Comparison of ENCODE assay signal across 20 mouse cellular contexts in the genomic region with DNA sequence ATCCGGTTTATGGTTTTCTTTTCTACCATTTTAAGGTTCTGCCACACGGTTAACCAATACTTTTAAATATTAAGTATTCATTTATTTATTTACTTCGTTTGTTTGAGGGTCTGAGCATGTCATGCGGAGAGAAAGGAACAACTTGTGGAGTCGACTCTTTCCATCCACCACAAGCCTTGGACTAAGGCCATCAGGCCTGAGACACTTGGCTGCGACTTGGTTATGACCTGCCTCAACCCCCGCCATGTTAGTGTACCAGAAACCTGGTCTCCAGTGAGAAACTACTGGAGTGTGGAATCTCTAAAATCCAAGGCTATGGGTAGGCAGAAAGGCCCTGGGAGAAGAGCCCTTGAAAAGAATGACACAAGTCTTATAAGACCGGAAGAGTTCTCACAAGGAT.
"Had no signal": no experiment of that assay in that cellular context is flagged by ENCODE, and none has a peak within 500 bp of the region (broad histone marks: within the 10 kb centered on the region; RNA-seq: fewer than 3 reads in every experiment).

No protein-coding gene starts in this region.

- H3K27me3 ChIP-seq: forebrain, embryonic 15.5 days; heart, embryonic 12.5 days; hindbrain, embryonic 13.5 days; hindbrain, embryonic 15.5 days; limb, embryonic 13.5 days; limb, embryonic 15.5 days; liver, embryonic 12.5 days had no signal

- H3K27ac ChIP-seq: forebrain, embryonic 15.5 days; heart, embryonic 10.5 days; hindbrain, embryonic 13.5 days; hindbrain, embryonic 15.5 days; hindbrain, postnatal 0 days; kidney, postnatal 0 days; limb, embryonic 13.5 days; limb, embryonic 15.5 days; liver, embryonic 12.5 days; liver, embryonic 14.5 days had no signal

- DNase-seq: forebrain, postnatal 0 days; gastrocnemius, postnatal 10 days; gastrocnemius, postnatal 25 days; kidney, adult 18-20 months; layer of hippocampus, adult 9-11 months; layer of hippocampus, postnatal 36 days; left cerebral cortex, postnatal 4 days; lung, adult 18-20 months had no signal

- H3K9ac ChIP-seq: forebrain, embryonic 15.5 days; forebrain, postnatal 0 days; heart, embryonic 12.5 days; hindbrain, embryonic 13.5 days; hindbrain, embryonic 15.5 days; limb, embryonic 13.5 days; limb, embryonic 15.5 days; liver, embryonic 12.5 days; liver, embryonic 14.5 days had no signal

- H3K4me2 ChIP-seq: forebrain, embryonic 15.5 days; heart, embryonic 12.5 days; hindbrain, embryonic 13.5 days; hindbrain, embryonic 15.5 days; limb, embryonic 13.5 days; limb, embryonic 15.5 days; liver, embryonic 12.5 days had no signal

- H3K4me3 ChIP-seq: forebrain, embryonic 15.5 days; heart, embryonic 10.5 days; heart, embryonic 12.5 days; hindbrain, embryonic 13.5 days; hindbrain, embryonic 15.5 days; limb, embryonic 13.5 days; limb, embryonic 15.5 days; liver, embryonic 12.5 days had no signal

- H3K9me3 ChIP-seq: forebrain, embryonic 15.5 days; heart, embryonic 10.5 days; heart, embryonic 12.5 days; hindbrain, embryonic 13.5 days; hindbrain, embryonic 15.5 days; limb, embryonic 13.5 days; limb, embryonic 15.5 days; liver, embryonic 12.5 days had no signal

- ATAC-seq: forebrain, embryonic 15.5 days; forebrain, postnatal 0 days; hindbrain, postnatal 0 days; intestine, embryonic 16.5 days; liver, embryonic 12.5 days had no signal

- H3K36me3 ChIP-seq: forebrain, embryonic 15.5 days; heart, embryonic 10.5 days; heart, embryonic 12.5 days; hindbrain, embryonic 13.5 days; hindbrain, embryonic 15.5 days; limb, embryonic 13.5 days; limb, embryonic 15.5 days; liver, embryonic 12.5 days had no signal
